ENCODE assay signal across 8 mouse cellular contexts in genomic region chr17:29259489-29259888, GRCm38 (mm10). TPM values are rescaled to one million over a fixed set of nuclear protein-coding genes. Genes with fewer than 3 reads are reported as not detected.
DNase-seq lines count a peak whose midpoint lies in the region; ATAC-seq and TF ChIP-seq lines count a peak whose summit lies in the region.

No protein-coding gene starts in this region.

- H3K4me2 ChIP-seq in liver, embryonic 16.5 days (ENCODE audit: low read depth, low read length): no peak overlapping the region

- no peak overlapping the region; the same call in 1 of the 2 replicates for H3K9ac ChIP-seq in liver, embryonic 16.5 days (ENCODE audit: low read depth, low read length)

- H3K4me1 ChIP-seq in cortical plate, adult 2 months (ENCODE audit: control insufficient read depth, insufficient read depth, low read length): no peaks in the 10 kb centered on the region
- H3K4me1 ChIP-seq in liver, embryonic 16.5 days (ENCODE audit: control insufficient read depth, low read depth, low read length): peaks cover 49% of the 10 kb centered on the region
- peaks cover 26% of the 10 kb centered on the region for H3K4me1 ChIP-seq in olfactory bulb, adult 2 months (ENCODE audit: control insufficient read depth, insufficient read depth, low read length)

- peak; percentile 91 for TF ChIP-seq CTCF in cortical plate, adult 2 months (IDR thresholded peaks at IDR 0.05; ENCODE audit: extremely low read depth, insufficient read depth, low read length)
- peak; percentile 93 for TF ChIP-seq CTCF in olfactory bulb, adult 2 months (IDR thresholded peaks at IDR 0.05; ENCODE audit: insufficient read depth, low read depth, low read length)

- H3K4me3 ChIP-seq in cortical plate, adult 2 months (ENCODE audit: insufficient read depth, low read length): no peak overlapping the region
- H3K4me3 ChIP-seq in liver, embryonic 16.5 days (ENCODE audit: low read depth, low read length): no peak overlapping the region
- no peak overlapping the region for H3K4me3 ChIP-seq in olfactory bulb, adult 2 months (ENCODE audit: insufficient read depth, low read depth, low read length)

- WGBS in liver, embryonic 16.5 days (ENCODE audit: insufficient replicate concordance): 3% methylated on average over 3 of the region's 3 CpGs
- WGBS in olfactory bulb, adult 2 months: 1% methylated on average over 3 of the region's 3 CpGs

- H3K9me3 ChIP-seq in liver, embryonic 16.5 days (replicated peaks; ENCODE audit: control insufficient read depth, low read length): no peaks in the 10 kb centered on the region

- ATAC-seq in activated CD4-positive, CD25-positive, alpha-beta regulatory T cell, adult 4 months: peak; percentile 40
- peak; percentile 48 for ATAC-seq in granulocyte monocyte progenitor cell, adult 5-6 weeks (replicated peaks; ENCODE audit: poor library complexity, severe bottlenecking)
- peak; percentile 33; the same call in 1 of the 2 replicates for ATAC-seq in liver, embryonic 16.5 days (ENCODE audit: low read depth)

- DNase-seq in A20 (ENCODE audit: low read depth, low spot score): peak; percentile 84
- peak; percentile 65 to 80 for DNase-seq in kidney, adult 8-10 months
- peak; percentile 54 to 86 for DNase-seq in thymus, postnatal 10 days (ENCODE audit: low spot score in 2 of 2)

- H3K27me3 ChIP-seq in liver, embryonic 16.5 days (ENCODE audit: control insufficient read depth, insufficient read depth, low read depth, low read length): no peaks in the 10 kb centered on the region

- H3K27ac ChIP-seq in cortical plate, adult 2 months (ENCODE audit: insufficient read depth, low read length): no peak overlapping the region
- H3K27ac ChIP-seq in liver, embryonic 16.5 days (ENCODE audit: low read length): 0 out of 2 replicates have a peak overlapping the region, but pooled peaks have one; percentile 20
- no peak overlapping the region for H3K27ac ChIP-seq in olfactory bulb, adult 2 months (ENCODE audit: insufficient read depth, low read depth, low read length)

- TF ChIP-seq POLR2A in cortical plate, adult 2 months (IDR thresholded peaks at IDR 0.05; ENCODE audit: extremely low read depth, insufficient read depth, low read length): no peak
- no peak for TF ChIP-seq POLR2A in olfactory bulb, adult 2 months (IDR thresholded peaks at IDR 0.05; ENCODE audit: insufficient read depth, low read depth, low read length)

- peaks cover 27% of the 10 kb centered on the region for H3K36me3 ChIP-seq in liver, embryonic 16.5 days (ENCODE audit: control insufficient read depth, insufficient read depth)

RNA-seq across cellular contexts. Expression of gene Ppil1, which starts 4.5 kb away (rescaled TPM):
- polyA plus RNA-seq in activated CD4-positive, CD25-positive, alpha-beta regulatory T cell, adult 4 months (2017; shearing (Covaris generic)): 10 to 100 TPM; 53.8 to 82.0 TPM
- 22.3 and 23.5 TPM in 2 replicates for polyA plus RNA-seq in cortical plate, adult 2 months (2012; rRNA removed)
- total RNA-seq in granulocyte monocyte progenitor cell, adult 5-6 weeks (2014; fragmentation: Nextera tagmentation): 83.0 and 122 TPM in 2 replicates
- total RNA-seq in granulocyte monocyte progenitor cell, adult 5-6 weeks (2017): 97.1 and 107 TPM in 2 replicates
- 70.1 and 76.8 TPM in 2 replicates for polyA plus RNA-seq in liver, embryonic 16.5 days (2015; fragmentation: Nextera tagmentation; extraction: Ambion mirVana)
- not detected in 2 replicates for polyA plus RNA-seq in olfactory bulb, adult 2 months (2012; ENCODE audit: insufficient read depth, insufficient read length, low replicate concordance, missing spikeins)

RNA-seq across cellular contexts. Expression of gene BC004004, which starts 9.1 kb away (rescaled TPM):
- polyA plus RNA-seq in activated CD4-positive, CD25-positive, alpha-beta regulatory T cell, adult 4 months (2017; shearing (Covaris generic)): 100 to 1,000 TPM; 125 to 132 TPM
- polyA plus RNA-seq in cortical plate, adult 2 months (2012; rRNA removed): 83.8 and 92.1 TPM in 2 replicates
- 97.2 and 127 TPM in 2 replicates for total RNA-seq in granulocyte monocyte progenitor cell, adult 5-6 weeks (2014; fragmentation: Nextera tagmentation)
- 67.3 and 108 TPM in 2 replicates for total RNA-seq in granulocyte monocyte progenitor cell, adult 5-6 weeks (2017)
- 82.1 and 90.5 TPM in 2 replicates for polyA plus RNA-seq in liver, embryonic 16.5 days (2015; fragmentation: Nextera tagmentation; extraction: Ambion mirVana)
- polyA plus RNA-seq in olfactory bulb, adult 2 months (2012; ENCODE audit: insufficient read depth, insufficient read length, low replicate concordance, missing spikeins): not detected in 2 replicates

RNA-seq across cellular contexts. Expression of gene Cpne5, which starts 21.5 kb away (rescaled TPM):
- 1 to 10 TPM; 1.5 to 1.6 TPM for polyA plus RNA-seq in activated CD4-positive, CD25-positive, alpha-beta regulatory T cell, adult 4 months (2017; shearing (Covaris generic))
- polyA plus RNA-seq in cortical plate, adult 2 months (2012; rRNA removed): 91.3 and 107 TPM in 2 replicates
- 5.9 and 6.3 TPM in 2 replicates for total RNA-seq in granulocyte monocyte progenitor cell, adult 5-6 weeks (2014; fragmentation: Nextera tagmentation)
- total RNA-seq in granulocyte monocyte progenitor cell, adult 5-6 weeks (2017): 1.7 and 14.3 TPM in 2 replicates
- polyA plus RNA-seq in liver, embryonic 16.5 days (2015; fragmentation: Nextera tagmentation; extraction: Ambion mirVana): 0.09 and 0.24 TPM in 2 replicates
- not detected in 2 replicates for polyA plus RNA-seq in olfactory bulb, adult 2 months (2012; ENCODE audit: insufficient read depth, insufficient read length, low replicate concordance, missing spikeins)

RNA-seq across cellular contexts. Expression of gene Pi16, which starts 58.0 kb away (rescaled TPM):
- under 1 TPM; 0.38 to 0.49 TPM for polyA plus RNA-seq in activated CD4-positive, CD25-positive, alpha-beta regulatory T cell, adult 4 months (2017; shearing (Covaris generic))
- 0.36 and 0.67 TPM in 2 replicates for polyA plus RNA-seq in cortical plate, adult 2 months (2012; rRNA removed)
- total RNA-seq in granulocyte monocyte progenitor cell, adult 5-6 weeks (2014; fragmentation: Nextera tagmentation): 7.0 and 15.7 TPM in 2 replicates
- 9.9 and 10.8 TPM in 2 replicates for total RNA-seq in granulocyte monocyte progenitor cell, adult 5-6 weeks (2017)
- 2.0 and 2.6 TPM in 2 replicates for polyA plus RNA-seq in liver, embryonic 16.5 days (2015; fragmentation: Nextera tagmentation; extraction: Ambion mirVana)
- not detected in 2 replicates for polyA plus RNA-seq in olfactory bulb, adult 2 months (2012; ENCODE audit: insufficient read depth, insufficient read length, low replicate concordance, missing spikeins)

Comparison
In these comparisons a context has a peak if more than half of its experiments do, and no peak if none do; other contexts are left out.
1. RNA of gene BC004004, which starts 9.1 kb away (polyA plus RNA-seq): 125 to 132 TPM in activated CD4-positive, CD25-positive, alpha-beta regulatory T cell, adult 4 months, 83.8 to 92.1 TPM in cortical plate, adult 2 months and 82.1 to 90.5 TPM in liver, embryonic 16.5 days; not detected in olfactory bulb, adult 2 months; every median in the first group is over 10 times any median in the second.
2. Peak in every context shown above with its lines, with median percentiles within 50 percentile points of each other: DNase-seq and ATAC-seq.